In the genomic region with DNA sequence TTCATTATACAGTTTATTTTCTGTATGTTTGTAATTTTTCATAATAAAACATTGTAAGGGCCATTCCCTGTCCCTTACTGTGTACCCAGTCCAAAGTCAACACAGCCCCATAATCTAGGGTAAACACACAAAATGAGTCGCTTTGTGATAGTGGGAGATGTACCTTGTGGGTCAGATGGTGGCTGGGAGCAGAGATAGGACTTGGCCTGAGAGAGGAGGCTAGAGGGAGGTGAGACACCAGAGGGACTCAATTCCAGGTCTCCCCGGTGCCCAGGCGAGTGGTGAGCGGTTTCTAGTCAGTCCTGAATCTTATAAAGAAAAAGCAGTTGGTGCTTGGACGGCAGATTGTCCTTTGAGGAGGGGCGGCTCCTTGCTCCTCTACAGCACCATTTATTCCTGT, we compare ENCODE assay signal across 15 mouse cellular contexts. TPM values are rescaled to one million over a fixed set of nuclear protein-coding genes. Genes with fewer than 3 reads are reported as not detected.
DNase-seq lines count a peak whose midpoint lies in the region; ATAC-seq lines count a peak whose summit lies in the region.
"Had no signal": no experiment of that assay in that cellular context is flagged by ENCODE, and none has a peak within 500 bp of the region (broad histone marks: within the 10 kb centered on the region; RNA-seq: fewer than 3 reads in every experiment).

No protein-coding gene starts in this region.

- H3K27ac ChIP-seq in liver, embryonic 13.5 days = peak overlapping the region; percentile 94
- H3K27ac ChIP-seq: heart, embryonic 13.5 days; layer of hippocampus, adult 2 months; neural tube, embryonic 13.5 days had no signal

- intact Hi-C loops in left cerebral cortex, postnatal 4 days (cut with DNase I) = no loop called here

- H3K4me3 ChIP-seq in liver, embryonic 13.5 days (replicated peaks) = peak overlapping the region; percentile 35
- H3K4me3 ChIP-seq: heart, embryonic 13.5 days; layer of hippocampus, adult 2 months; neural tube, embryonic 13.5 days had no signal

- H3K4me1 ChIP-seq in liver, embryonic 13.5 days (replicated peaks) = peaks cover 72% of the 10 kb centered on the region

- no peaks in the 10 kb centered on the region for H3K9me3 ChIP-seq in liver, embryonic 13.5 days (replicated peaks)
- H3K9me3 ChIP-seq: heart, embryonic 13.5 days; neural tube, embryonic 13.5 days had no signal

- 23% methylated on average over 6 of the region's 6 CpGs for WGBS in liver, embryonic 13.5 days (ENCODE audit: insufficient replicate concordance)

- H3K9ac ChIP-seq in liver, embryonic 13.5 days = peak overlapping the region; percentile 63
- H3K9ac ChIP-seq: heart, embryonic 13.5 days; neural tube, embryonic 13.5 days had no signal

- no peaks in the 10 kb centered on the region for H3K27me3 ChIP-seq in liver, embryonic 13.5 days
- H3K27me3 ChIP-seq: CH12.LX; heart, embryonic 13.5 days; neural tube, embryonic 13.5 days had no signal

- H3K4me2 ChIP-seq in liver, embryonic 13.5 days = peak overlapping the region; percentile 67
- H3K4me2 ChIP-seq: heart, embryonic 13.5 days; neural tube, embryonic 13.5 days had no signal

- peaks cover 64% of the 10 kb centered on the region for H3K36me3 ChIP-seq in liver, embryonic 13.5 days
- H3K36me3 ChIP-seq: heart, embryonic 13.5 days; neural tube, embryonic 13.5 days had no signal

- peak; percentile 97 for ATAC-seq in liver, embryonic 13.5 days (ENCODE audit: low read depth)
- ATAC-seq: midbrain, embryonic 16.5 days had no signal

- peak; percentile 18 for DNase-seq in MEL-GATA-1-ER (ENCODE audit: extremely low read depth, low read depth)
- peak; percentile 85 for DNase-seq in c-Kit-positive CD71-positive TER-119-positive erythroid progenitor cells, embryonic 14.5 days (ENCODE audit: low spot score)
- peak; percentile 76 for DNase-seq in liver, embryonic 13.5 days
- peak; percentile 27 to 61 for DNase-seq in spleen, postnatal 36 days (ENCODE audit: low spot score in 2 of 2)
- no peak for DNase-seq in cerebellum, postnatal 10 days
- no peak for DNase-seq in cerebellum, adult 18-20 months
- no peak for DNase-seq in left cerebral cortex, postnatal 4 days
- DNase-seq: kidney, adult 9 months; retina, postnatal 1 day; thymus, postnatal 36 days had no signal

RNA-seq across cellular contexts. Expression of gene Nmnat3, which starts 26.4 kb away (rescaled TPM):
- polyA plus RNA-seq in liver, embryonic 13.5 days (2015; fragmentation: Nextera tagmentation; extraction: Ambion mirVana) = 31.1 and 31.6 TPM in 2 replicates
- total RNA-seq in left cerebral cortex, postnatal 4 days (2021) = 1 to 10 TPM in 1 of 2 experiments, under 1 TPM in 1; 0.52 to 1.0 TPM

Comparison
In these comparisons a context has a peak if more than half of its experiments do, and no peak if none do; other contexts are left out.
1. DNase-seq: peak in MEL-GATA-1-ER (single experiment), c-Kit-positive CD71-positive TER-119-positive erythroid progenitor cells, embryonic 14.5 days (single experiment), liver, embryonic 13.5 days (single experiment) and spleen, postnatal 36 days (2 of 2); none in cerebellum, postnatal 10 days (0 of 2), cerebellum, adult 18-20 months (0 of 2) and left cerebral cortex, postnatal 4 days (single experiment).